Mouse (Mus musculus): ENCODE results near the gene Cd47.

- TF ChIP-seq CTCF (IDR thresholded peaks at IDR 0.05; ENCODE audit: low read depth) (no peak), EP300 (optimal IDR thresholded peaks at IDR 0.05) (no peak)
These were observed 38.4 kb upstream of the Cd47 start for GRCm38 (mm10) chr16:49761981-49762380.

All from stomach, postnatal 0 days (tissue).